Mouse (Mus musculus) granulocyte monocyte progenitor cell, adult 5-6 weeks (primary cell): Measurements from ENCODE around the gene Gm13693. TPM values are rescaled to one million over a fixed set of nuclear protein-coding genes. Genes with fewer than 3 reads are reported as not detected.
A peak's percentile ranks its signal among the peaks of the same experiment; 100 is the strongest.
"Not testable (repeated sequence)": the region's sequence is repeated elsewhere in the genome, so short reads cannot be mapped to it uniquely, and the experiment has no call there.

Experiments used
- ATAC-seq: replicated peaks from 2 replicates; pipeline ENCODE4 v1.8.0; 2016; ENCODE audit warnings: mild to moderate bottlenecking, moderate TSS enrichment, inconsistent platforms; ENCODE audit not compliant: poor library complexity, severe bottlenecking
- total RNA-seq, 2 experiments: library from RNA; stranded (forward) in 1 of 2; stranded (reverse) in 1 of 2; fragments of 200-712, 200-1000 nt in 1 of 2; fragments of >200 nt in 1 of 2; fragmentation: Nextera tagmentation in 1 of 2; gene quantifications; 2 replicates each; pipeline ENCODE4 v1.2.3; 2014 to 2017

Gene Gm13693
- not detected in 2 replicates for total RNA-seq (2014; fragmentation: Nextera tagmentation)
- total RNA-seq (2017) = 0.10 and 0.13 TPM in 2 replicates

GRCm38 (mm10) chr2:83961203-83961602 is at the start of gene Gm13693:
Gene Gm13693 (plus strand): TSS chr2:83961503.
- not testable (repeated sequence) for ATAC-seq

DNA sequence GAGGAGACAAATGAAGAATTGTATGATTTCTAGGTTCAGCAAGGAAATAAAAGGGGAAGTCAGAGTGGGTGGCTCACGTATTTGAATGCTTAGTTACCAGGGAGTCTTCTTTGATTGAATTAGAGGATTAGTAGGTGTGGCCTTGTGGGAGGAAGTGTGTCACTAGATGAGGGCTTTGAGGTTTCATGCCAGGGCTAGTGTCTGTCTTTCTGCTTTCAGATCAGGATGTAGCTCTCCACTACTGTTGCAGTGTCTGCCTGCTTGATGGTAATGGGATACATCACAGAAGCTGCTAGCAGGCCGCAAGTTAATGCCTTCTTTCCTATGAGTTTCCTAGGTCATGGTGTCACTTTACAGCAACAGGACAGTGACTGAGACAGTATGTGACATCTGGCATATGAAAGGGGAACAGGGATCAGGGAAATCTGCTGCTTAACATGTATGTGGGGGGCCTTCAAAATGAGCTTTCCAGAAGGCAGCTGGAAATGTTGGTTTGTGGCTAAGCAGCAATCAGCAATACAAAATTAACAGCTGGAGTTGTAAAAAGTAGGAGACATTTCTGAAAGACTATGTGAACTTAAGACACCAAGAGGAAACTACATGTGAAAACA is 31.7 kb upstream of the Gm13693 start:
- peak; percentile 100 for ATAC-seq

GRCm38 (mm10) chr2:83940931-83941361 is 20.4 kb upstream of the Gm13693 start, which contains the start of gene Zswim2:
Gene Zswim2 (minus strand): TSS chr2:83941228.
- peak; percentile 90 for ATAC-seq

DNA sequence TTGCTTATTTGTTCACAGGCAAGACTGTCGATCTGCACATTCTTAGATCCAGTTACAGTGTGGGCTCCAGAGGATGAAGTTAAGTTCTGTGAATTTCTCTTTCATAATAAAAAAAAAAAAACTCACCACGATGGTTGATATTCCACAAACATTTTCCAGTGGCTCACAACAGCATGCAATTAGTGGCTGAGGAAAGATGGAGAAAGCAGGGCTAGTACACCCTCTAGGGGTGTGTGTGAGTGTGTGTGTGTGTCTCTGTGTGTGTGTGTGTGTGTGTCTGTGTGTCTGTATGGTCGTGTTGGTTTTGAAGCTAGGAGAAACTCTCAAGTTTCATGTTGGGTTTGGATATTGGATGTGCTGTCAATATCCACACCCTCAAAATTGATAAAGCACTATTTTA is 19.9 kb upstream of the Gm13693 start:
- ATAC-seq = 0 out of 2 replicates have a peak, but pooled peaks have one; percentile 5

- peak; percentile 61 for ATAC-seq
Measured at GRCm38 (mm10) chr2:83941792-83942191, 19.5 kb upstream of the Gm13693 start.

DNA sequence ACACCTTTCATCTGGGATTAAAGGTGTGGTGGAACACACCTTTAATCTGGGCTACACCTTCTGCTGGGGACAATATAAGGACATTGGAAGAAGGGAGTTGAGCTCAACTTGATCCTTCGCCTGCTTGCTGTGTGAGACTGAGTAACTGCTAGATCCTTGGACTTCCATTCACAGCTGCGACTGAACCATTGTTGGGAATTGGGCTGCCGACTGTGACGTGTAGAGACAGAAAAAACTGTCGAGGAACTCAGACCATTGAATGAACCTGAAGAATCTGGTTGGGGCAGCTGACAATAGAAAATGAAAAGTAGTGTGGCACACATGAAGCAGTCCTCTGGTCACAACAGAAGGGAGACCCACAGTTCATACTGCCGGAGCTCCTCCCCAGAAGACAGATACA is 5.9 kb upstream of the Gm13693 start, which contains the start of gene Gm13698:
Gm13698 (plus strand) TSS at position 301 of the 400 bp plus-strand sequence.
- not testable (repeated sequence) for ATAC-seq

DNA sequence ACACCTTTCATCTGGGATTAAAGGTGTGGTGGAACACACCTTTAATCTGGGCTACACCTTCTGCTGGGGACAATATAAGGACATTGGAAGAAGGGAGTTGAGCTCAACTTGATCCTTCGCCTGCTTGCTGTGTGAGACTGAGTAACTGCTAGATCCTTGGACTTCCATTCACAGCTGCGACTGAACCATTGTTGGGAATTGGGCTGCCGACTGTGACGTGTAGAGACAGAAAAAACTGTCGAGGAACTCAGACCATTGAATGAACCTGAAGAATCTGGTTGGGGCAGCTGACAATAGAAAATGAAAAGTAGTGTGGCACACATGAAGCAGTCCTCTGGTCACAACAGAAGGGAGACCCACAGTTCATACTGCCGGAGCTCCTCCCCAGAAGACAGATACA is 5.7 kb downstream of the Gm13693 start, which contains the start of gene Gm13695:
Gm13695 (plus strand) TSS at position 301 of the 400 bp plus-strand sequence.
- not testable (repeated sequence) for ATAC-seq

DNA sequence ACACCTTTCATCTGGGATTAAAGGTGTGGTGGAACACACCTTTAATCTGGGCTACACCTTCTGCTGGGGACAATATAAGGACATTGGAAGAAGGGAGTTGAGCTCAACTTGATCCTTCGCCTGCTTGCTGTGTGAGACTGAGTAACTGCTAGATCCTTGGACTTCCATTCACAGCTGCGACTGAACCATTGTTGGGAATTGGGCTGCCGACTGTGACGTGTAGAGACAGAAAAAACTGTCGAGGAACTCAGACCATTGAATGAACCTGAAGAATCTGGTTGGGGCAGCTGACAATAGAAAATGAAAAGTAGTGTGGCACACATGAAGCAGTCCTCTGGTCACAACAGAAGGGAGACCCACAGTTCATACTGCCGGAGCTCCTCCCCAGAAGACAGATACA is 11.5 kb downstream of the Gm13693 start, which contains the start of gene Gm13696:
Gm13696 (plus strand) TSS at position 301 of the 400 bp plus-strand sequence.
- ATAC-seq = not testable (repeated sequence)

GRCm38 (mm10) chr2:83978633-83979032 is 17.3 kb downstream of the Gm13693 start, which contains the start of gene Gm13694:
Gene Gm13694 (plus strand): TSS chr2:83978933.
- not testable (repeated sequence) for ATAC-seq

- not testable (repeated sequence) for ATAC-seq
Measured at GRCm38 (mm10) chr2:83984443-83984842, 23.1 kb downstream of the Gm13693 start, which contains the start of gene Gm13697. Gene Gm13697 (plus strand): TSS chr2:83984743.

- ATAC-seq = not testable (repeated sequence)
Measured at GRCm38 (mm10) chr2:83990253-83990652, 28.9 kb downstream of the Gm13693 start, which contains the start of gene Gm13691. Gene Gm13691 (plus strand): TSS chr2:83990553.

DNA sequence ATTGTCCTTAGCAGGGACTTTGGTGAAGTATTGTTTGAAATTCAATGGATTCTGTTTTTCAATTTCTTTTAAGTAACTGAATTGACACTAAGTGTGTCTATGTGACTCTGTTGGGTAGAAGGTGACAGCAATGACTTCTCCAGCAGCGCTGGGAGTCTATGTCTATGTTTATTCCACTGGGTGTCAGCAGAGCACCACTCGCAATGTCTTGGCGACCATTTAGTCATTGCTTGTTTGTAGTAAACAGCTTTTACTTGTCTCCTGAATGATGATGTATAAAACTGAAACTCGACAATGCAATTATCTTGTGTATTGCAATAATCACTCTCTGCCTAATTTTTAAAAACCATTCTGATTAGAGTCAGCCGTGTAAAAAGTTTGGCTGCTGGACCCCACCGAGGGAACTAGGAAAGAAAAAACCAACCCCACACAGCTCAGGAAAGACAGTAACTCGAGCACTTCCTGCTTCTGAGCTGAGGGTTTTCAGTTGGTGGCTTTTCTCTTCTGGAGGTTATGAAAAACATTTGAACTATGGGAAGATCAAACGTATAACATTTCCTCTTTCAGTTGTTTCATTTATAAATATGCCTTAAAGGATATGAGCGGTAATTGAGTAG is 32.4 kb downstream of the Gm13693 start:
- ATAC-seq = peak; percentile 100

GRCm38 (mm10) chr2:83994526-83994925 is 33.2 kb downstream of the Gm13693 start:
- ATAC-seq = not testable (repeated sequence)

DNA sequence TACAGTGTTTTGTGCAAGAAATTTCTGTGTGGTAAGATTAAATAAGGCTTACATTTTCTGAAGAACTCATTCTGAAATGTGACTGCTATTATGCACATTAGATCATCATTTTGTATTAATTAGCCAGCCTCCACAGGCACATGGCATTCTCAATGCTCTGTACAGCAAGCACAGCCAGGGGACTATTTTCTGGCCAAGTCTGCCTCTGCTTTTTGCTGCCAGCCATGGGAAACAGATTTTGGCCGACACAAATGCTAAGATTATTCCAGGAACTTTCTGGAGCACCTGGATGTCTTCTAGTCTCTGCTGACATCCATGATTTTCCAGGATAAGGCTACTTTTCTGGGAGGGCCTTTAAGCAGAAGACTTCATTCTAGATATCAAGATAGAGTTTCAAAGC is 47.6 kb downstream of the Gm13693 start:
- no peak for ATAC-seq

- ATAC-seq = peak; percentile 85
Measured at GRCm38 (mm10) chr2:84009818-84010217, 48.5 kb downstream of the Gm13693 start.

Other genes with a start within 250 kb of the Gm13693 start
- gene Itgav, start 237.1 kb upstream of the Gm13693 start, total RNA-seq (2014; fragmentation: Nextera tagmentation) = 17.0 and 33.3 TPM in 2 replicates
- 16.4 and 23.8 TPM in 2 replicates for gene Itgav, start 237.1 kb upstream of the Gm13693 start, total RNA-seq (2017)
- gene Fam171b, start 148.9 kb upstream of the Gm13693 start, total RNA-seq (2014; fragmentation: Nextera tagmentation) = not detected in 2 replicates
- not detected in 2 replicates for gene Fam171b, start 148.9 kb upstream of the Gm13693 start, total RNA-seq (2017)
- not detected in 2 replicates for gene Zswim2, start 20.3 kb upstream of the Gm13693 start, total RNA-seq (2014; fragmentation: Nextera tagmentation)
- not detected in 2 replicates for gene Zswim2, start 20.3 kb upstream of the Gm13693 start, total RNA-seq (2017)
- not detected in 2 replicates for gene Gm13698, start 5.8 kb upstream of the Gm13693 start, total RNA-seq (2014; fragmentation: Nextera tagmentation)
- 0.10 and 0.13 TPM in 2 replicates for gene Gm13698, start 5.8 kb upstream of the Gm13693 start, total RNA-seq (2017)
- not detected in 2 replicates for gene Gm13695, start 5.8 kb downstream of the Gm13693 start, total RNA-seq (2014; fragmentation: Nextera tagmentation)
- not detected in 2 replicates for gene Gm13695, start 5.8 kb downstream of the Gm13693 start, total RNA-seq (2017)
- not detected in 2 replicates for gene Gm13696, start 11.6 kb downstream of the Gm13693 start, total RNA-seq (2014; fragmentation: Nextera tagmentation)
- gene Gm13696, start 11.6 kb downstream of the Gm13693 start, total RNA-seq (2017) = 0.10 and 0.13 TPM in 2 replicates
- not detected in 2 replicates for gene Gm13694, start 17.4 kb downstream of the Gm13693 start, total RNA-seq (2014; fragmentation: Nextera tagmentation)
- gene Gm13694, start 17.4 kb downstream of the Gm13693 start, total RNA-seq (2017) = 0.10 and 0.13 TPM in 2 replicates
- not detected in 2 replicates for gene Gm13697, start 23.2 kb downstream of the Gm13693 start, total RNA-seq (2014; fragmentation: Nextera tagmentation)
- gene Gm13697, start 23.2 kb downstream of the Gm13693 start, total RNA-seq (2017) = 0.10 and 0.13 TPM in 2 replicates
- gene Gm13691, start 29.1 kb downstream of the Gm13693 start, total RNA-seq (2014; fragmentation: Nextera tagmentation) = not detected in 2 replicates
- 0.09 TPM in 1 of 2 replicates, not detected in the other for gene Gm13691, start 29.1 kb downstream of the Gm13693 start, total RNA-seq (2017)